Mouse (Mus musculus) bone marrow, adult 2 months (tissue): Measurements from ENCODE around the gene Plk3.

Source experiments
- CTCF ChIP-seq: fragments of 200-500 bp; IDR thresholded peaks from 2 replicates; pipeline ENCODE4 v1.5.1; 2011; ENCODE audit warnings: low read length, control low read depth; ENCODE audit not compliant: control insufficient read depth, insufficient read depth
- POLR2A ChIP-seq: fragments of 200-500 bp; IDR thresholded peaks from 2 replicates; pipeline ENCODE4 v1.6.1; 2011; ENCODE audit warnings: low read depth, mild to moderate bottlenecking, control low read depth, low read length, borderline replicate concordance; ENCODE audit not compliant: control insufficient read depth

DNA sequence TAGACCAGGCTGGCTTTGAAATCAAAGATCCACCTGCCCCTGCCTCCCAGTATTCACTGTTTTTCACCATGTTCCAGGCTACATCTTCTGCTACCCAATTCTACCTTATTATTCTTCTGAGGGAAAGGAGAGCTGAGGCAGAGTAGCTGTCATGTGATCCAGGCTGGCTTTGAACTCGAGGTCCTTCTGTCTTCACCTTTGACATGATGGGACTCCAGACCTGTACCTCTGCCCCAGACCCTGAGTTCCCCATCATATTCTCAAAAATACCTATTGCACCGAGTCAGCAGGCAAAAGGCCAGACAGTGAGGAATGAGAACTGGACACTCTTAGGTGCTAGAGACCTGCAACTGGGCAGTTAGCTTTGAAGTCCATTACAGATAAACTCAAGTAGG lies 835 bp upstream of the Plk3 start:
- TF ChIP-seq CTCF (no peak), POLR2A (no peak)
